Mouse (Mus musculus): ENCODE results near the gene Myl3. TPM values are rescaled to one million over a fixed set of nuclear protein-coding genes. Genes with fewer than 3 reads are reported as not detected.
A peak's percentile ranks its signal among the peaks of the same experiment; 100 is the strongest.

The Myl3 gene
- polyA plus RNA-seq, 1 experiment: not detected

- Histone ChIP-seq H3K4me3 (ENCODE audit: insufficient read depth, poor library complexity, severe bottlenecking) (no peak overlapping the region), H3ac (ENCODE audit: control insufficient read depth, insufficient read length, low read depth) (no peak overlapping the region), H3K79me3 (ENCODE audit: low read depth) (no peaks in the 10 kb centered on the region), H3K36me3 (ENCODE audit: control insufficient read depth, insufficient read depth) (no peaks in the 10 kb centered on the region), H3K27me3 (ENCODE audit: control insufficient read depth, insufficient read depth, insufficient read length) (peaks cover 25% of the 10 kb centered on the region), H3K79me2 (ENCODE audit: control insufficient read depth, insufficient read depth) (no peaks in the 10 kb centered on the region)
- TF ChIP-seq USF1 (IDR thresholded peaks at IDR 0.05; ENCODE audit: low read depth) (no peak), MYOG (IDR thresholded peaks at IDR 0.05; ENCODE audit: control insufficient read depth, extremely low read depth, insufficient read length) (no peak), FOSL1 (IDR thresholded peaks at IDR 0.05; ENCODE audit: insufficient read depth, low read length, poor library complexity, severe bottlenecking) (no peak), MAX (IDR thresholded peaks at IDR 0.05) (no peak), CEBPB (IDR thresholded peaks at IDR 0.05; ENCODE audit: low read depth) (no peak)
Measured at GRCm38 (mm10) chr9:110778100-110778499, 36.4 kb downstream of the Myl3 start.

- no peak for TF ChIP-seq MAX (IDR thresholded peaks at IDR 0.05)
- TF ChIP-seq CTCF (IDR thresholded peaks at IDR 0.05; ENCODE audit: control insufficient read depth, insufficient read depth, insufficient read length): no peak
- TF ChIP-seq USF1 (IDR thresholded peaks at IDR 0.05; ENCODE audit: low read depth): no peak
- no peak for TF ChIP-seq FOSL1 (IDR thresholded peaks at IDR 0.05; ENCODE audit: insufficient read depth, low read length, poor library complexity, severe bottlenecking)
- no peak for TF ChIP-seq MYOG (IDR thresholded peaks at IDR 0.05; ENCODE audit: control insufficient read depth, extremely low read depth, insufficient read length)
- TF ChIP-seq MYOD1 (IDR thresholded peaks at IDR 0.05; ENCODE audit: control insufficient read depth, insufficient read length, low read depth): no peak
- TF ChIP-seq CEBPB (IDR thresholded peaks at IDR 0.05; ENCODE audit: low read depth): no peak
- Histone ChIP-seq H3ac (ENCODE audit: control insufficient read depth, insufficient read length, low read depth) (no peak overlapping the region), H3K27me3 (ENCODE audit: control insufficient read depth, insufficient read depth, insufficient read length) (peaks cover 22% of the 10 kb centered on the region), H3K36me3 (ENCODE audit: control insufficient read depth, insufficient read depth) (no peaks in the 10 kb centered on the region), H3K79me3 (ENCODE audit: low read depth) (no peaks in the 10 kb centered on the region), H3K79me2 (ENCODE audit: control insufficient read depth, insufficient read depth) (no peaks in the 10 kb centered on the region), H3K4me3 (ENCODE audit: insufficient read depth, poor library complexity, severe bottlenecking) (no peak overlapping the region)
Measured at GRCm38 (mm10) chr9:110778559-110778958, 36.9 kb downstream of the Myl3 start.

- TF ChIP-seq CEBPB (IDR thresholded peaks at IDR 0.05; ENCODE audit: low read depth): no peak
- TF ChIP-seq MYOD1 (IDR thresholded peaks at IDR 0.05; ENCODE audit: control insufficient read depth, insufficient read length, low read depth): no peak
- no peak for TF ChIP-seq MYOG (IDR thresholded peaks at IDR 0.05; ENCODE audit: control insufficient read depth, extremely low read depth, insufficient read length)
- TF ChIP-seq CTCF (IDR thresholded peaks at IDR 0.05; ENCODE audit: control insufficient read depth, insufficient read depth, insufficient read length): no peak
- no peak for TF ChIP-seq FOSL1 (IDR thresholded peaks at IDR 0.05; ENCODE audit: insufficient read depth, low read length, poor library complexity, severe bottlenecking)
- no peak for TF ChIP-seq USF1 (IDR thresholded peaks at IDR 0.05; ENCODE audit: low read depth)
- TF ChIP-seq MAX (IDR thresholded peaks at IDR 0.05): no peak
- H3K79me2 ChIP-seq (ENCODE audit: control insufficient read depth, insufficient read depth): no peaks in the 10 kb centered on the region
- peaks cover 20% of the 10 kb centered on the region for H3K27me3 ChIP-seq (ENCODE audit: control insufficient read depth, insufficient read depth, insufficient read length)
- H3K36me3 ChIP-seq (ENCODE audit: control insufficient read depth, insufficient read depth): no peaks in the 10 kb centered on the region
- no peaks in the 10 kb centered on the region for H3K79me3 ChIP-seq (ENCODE audit: low read depth)
- no peak overlapping the region for H3ac ChIP-seq (ENCODE audit: control insufficient read depth, insufficient read length, low read depth)
- no peak overlapping the region for H3K4me3 ChIP-seq (ENCODE audit: insufficient read depth, poor library complexity, severe bottlenecking)
Measured at GRCm38 (mm10) chr9:110779242-110779913, 37.7 kb downstream of the Myl3 start.

- Histone ChIP-seq H3K36me3 (ENCODE audit: control insufficient read depth, insufficient read depth) (no peaks in the 10 kb centered on the region), H3K79me2 (ENCODE audit: control insufficient read depth, insufficient read depth) (no peaks in the 10 kb centered on the region), H3K4me3 (ENCODE audit: insufficient read depth, poor library complexity, severe bottlenecking) (peak overlapping the region; percentile 21), H3ac (ENCODE audit: control insufficient read depth, insufficient read length, low read depth) (peak overlapping the region; percentile 72), H3K27me3 (ENCODE audit: control insufficient read depth, insufficient read depth, insufficient read length) (peaks cover 6% of the 10 kb centered on the region), H3K79me3 (ENCODE audit: low read depth) (no peaks in the 10 kb centered on the region)
- TF ChIP-seq USF1 (IDR thresholded peaks at IDR 0.05; ENCODE audit: low read depth) (no peak), CEBPB (IDR thresholded peaks at IDR 0.05; ENCODE audit: low read depth) (no peak), MAX (IDR thresholded peaks at IDR 0.05) (no peak), FOSL1 (IDR thresholded peaks at IDR 0.05; ENCODE audit: insufficient read depth, low read length, poor library complexity, severe bottlenecking) (no peak), CTCF (IDR thresholded peaks at IDR 0.05; ENCODE audit: control insufficient read depth, insufficient read depth, insufficient read length) (peak; percentile 96)
Measured at GRCm38 (mm10) chr9:110781256-110781721, 39.6 kb downstream of the Myl3 start.

GRCm38 (mm10) chr9:110781731-110782130, 40.1 kb downstream of the Myl3 start:
- Histone ChIP-seq H3ac (ENCODE audit: control insufficient read depth, insufficient read length, low read depth) (peak overlapping the region; percentile 72), H3K4me3 (ENCODE audit: insufficient read depth, poor library complexity, severe bottlenecking) (peak overlapping the region; percentile 21), H3K27me3 (ENCODE audit: control insufficient read depth, insufficient read depth, insufficient read length) (peaks cover 4% of the 10 kb centered on the region), H3K79me3 (ENCODE audit: low read depth) (no peaks in the 10 kb centered on the region), H3K36me3 (ENCODE audit: control insufficient read depth, insufficient read depth) (no peaks in the 10 kb centered on the region), H3K79me2 (ENCODE audit: control insufficient read depth, insufficient read depth) (no peaks in the 10 kb centered on the region)
- no peak for TF ChIP-seq MYOG (IDR thresholded peaks at IDR 0.05; ENCODE audit: control insufficient read depth, extremely low read depth, insufficient read length)
- no peak for TF ChIP-seq MYOD1 (IDR thresholded peaks at IDR 0.05; ENCODE audit: control insufficient read depth, insufficient read length, low read depth)
- TF ChIP-seq FOSL1 (IDR thresholded peaks at IDR 0.05; ENCODE audit: insufficient read depth, low read length, poor library complexity, severe bottlenecking): no peak
- no peak for TF ChIP-seq USF1 (IDR thresholded peaks at IDR 0.05; ENCODE audit: low read depth)
- TF ChIP-seq CTCF (IDR thresholded peaks at IDR 0.05; ENCODE audit: control insufficient read depth, insufficient read depth, insufficient read length): no peak
- TF ChIP-seq MAX (IDR thresholded peaks at IDR 0.05): no peak
- TF ChIP-seq CEBPB (IDR thresholded peaks at IDR 0.05; ENCODE audit: low read depth): no peak

GRCm38 (mm10) chr9:110783611-110784010, 42.0 kb downstream of the Myl3 start:
- Histone ChIP-seq H3K36me3 (ENCODE audit: control insufficient read depth, insufficient read depth) (no peaks in the 10 kb centered on the region), H3K79me3 (ENCODE audit: low read depth) (no peaks in the 10 kb centered on the region), H3ac (ENCODE audit: control insufficient read depth, insufficient read length, low read depth) (no peak overlapping the region), H3K79me2 (ENCODE audit: control insufficient read depth, insufficient read depth) (no peaks in the 10 kb centered on the region), H3K4me3 (ENCODE audit: insufficient read depth, poor library complexity, severe bottlenecking) (no peak overlapping the region), H3K27me3 (ENCODE audit: control insufficient read depth, insufficient read depth, insufficient read length) (no peaks in the 10 kb centered on the region)
- no peak for TF ChIP-seq MYOD1 (IDR thresholded peaks at IDR 0.05; ENCODE audit: control insufficient read depth, insufficient read length, low read depth)
- no peak for TF ChIP-seq MYOG (IDR thresholded peaks at IDR 0.05; ENCODE audit: control insufficient read depth, extremely low read depth, insufficient read length)
- TF ChIP-seq FOSL1 (IDR thresholded peaks at IDR 0.05; ENCODE audit: insufficient read depth, low read length, poor library complexity, severe bottlenecking): no peak
- no peak for TF ChIP-seq CEBPB (IDR thresholded peaks at IDR 0.05; ENCODE audit: low read depth)
- no peak for TF ChIP-seq USF1 (IDR thresholded peaks at IDR 0.05; ENCODE audit: low read depth)
- TF ChIP-seq CTCF (IDR thresholded peaks at IDR 0.05; ENCODE audit: control insufficient read depth, insufficient read depth, insufficient read length): no peak
- TF ChIP-seq MAX (IDR thresholded peaks at IDR 0.05): no peak

All from C2C12 (cell line).